In the genomic region with DNA sequence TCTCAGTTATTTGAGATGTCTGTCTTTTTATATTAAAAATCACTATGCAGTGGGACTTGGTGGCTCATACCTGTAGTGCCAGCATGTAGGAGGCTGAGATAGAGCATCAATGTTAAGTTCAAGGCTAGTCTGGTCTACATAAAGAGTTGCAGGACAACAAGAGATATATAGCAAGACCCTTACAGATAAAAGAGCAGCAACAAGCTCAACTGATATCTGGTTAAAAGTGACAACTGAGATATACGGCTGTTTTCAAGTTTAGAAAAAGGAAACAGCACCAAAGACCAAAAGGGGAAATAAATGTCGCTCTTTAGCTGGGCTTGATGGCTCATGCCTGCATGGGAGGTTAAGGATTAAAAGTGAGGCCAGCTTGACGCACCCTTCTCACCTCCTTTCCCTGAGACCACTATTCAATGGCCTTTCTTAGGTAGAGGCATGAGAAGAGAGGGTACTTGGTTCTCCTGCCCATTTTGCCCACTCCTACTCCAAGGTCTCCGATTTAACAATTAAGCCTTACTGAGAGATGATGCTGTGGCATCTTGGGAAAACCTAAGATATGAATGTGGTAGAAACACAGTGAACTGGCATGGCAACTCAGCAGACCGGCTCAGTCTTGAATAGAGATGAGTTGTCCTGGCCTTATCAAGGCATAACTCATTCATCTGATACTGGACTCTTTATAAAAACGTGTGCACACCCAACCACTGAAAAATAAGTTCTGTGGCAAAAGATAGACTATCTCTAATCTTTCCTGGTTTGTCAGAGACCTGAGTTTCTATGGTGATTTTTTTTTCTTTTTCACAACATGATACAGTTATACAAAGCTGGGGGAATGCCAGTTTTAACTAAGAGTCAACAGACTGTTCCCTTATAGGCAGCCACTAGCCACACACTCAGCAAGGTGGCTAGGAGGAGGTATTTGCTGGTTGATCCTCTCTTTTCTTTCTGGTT, we compare ENCODE assay signal across 23 mouse cellular contexts. TPM values are rescaled to one million over a fixed set of nuclear protein-coding genes. Genes with fewer than 3 reads are reported as not detected.
DNase-seq lines count a peak whose midpoint lies in the region; ATAC-seq lines count a peak whose summit lies in the region.
"Had no signal": no experiment of that assay in that cellular context is flagged by ENCODE, and none has a peak within 500 bp of the region (broad histone marks: within the 10 kb centered on the region; RNA-seq: fewer than 3 reads in every experiment).

No protein-coding gene starts in this region.

- peak; percentile 86 for DNase-seq in 416B (ENCODE audit: low read depth)
- DNase-seq in CD4-positive helper T cell, adult 2 months (ENCODE audit: low read depth, low spot score), result peak; percentile 70
- DNase-seq in induced T-regulatory cell, adult 2 months (ENCODE audit: low read depth), result peak; percentile 73
- no peak for DNase-seq in right cerebral cortex, adult 18-20 months
- no peak for DNase-seq in embryonic facial prominence, embryonic 10.5 days (ENCODE audit: low spot score)
- no peak for DNase-seq in spleen, adult 12 weeks (ENCODE audit: low spot score)
- DNase-seq: adrenal gland, adult 8-10 months; cerebellum, adult 9-11 months; gastrocnemius, postnatal 10 days; heart, adult 18-20 months; kidney, postnatal 4 days had no signal

- no peak overlapping the region for H3K27ac ChIP-seq in embryonic facial prominence, embryonic 10.5 days (replicated peaks)
- H3K27ac ChIP-seq: embryonic facial prominence, embryonic 13.5 days; heart, embryonic 13.5 days; hindbrain, embryonic 14.5 days; intestine, embryonic 15.5 days; kidney, embryonic 15.5 days; limb, embryonic 15.5 days; midbrain, embryonic 10.5 days; neural tube, embryonic 12.5 days; stomach, postnatal 0 days had no signal

- peaks cover 9% of the 10 kb centered on the region for H3K4me1 ChIP-seq in embryonic facial prominence, embryonic 10.5 days
- H3K4me1 ChIP-seq: embryonic facial prominence, embryonic 13.5 days; intestine, embryonic 15.5 days; kidney, embryonic 15.5 days; limb, embryonic 15.5 days; neural tube, embryonic 12.5 days had no signal

- no peaks in the 10 kb centered on the region for H3K36me3 ChIP-seq in embryonic facial prominence, embryonic 10.5 days (replicated peaks)
- H3K36me3 ChIP-seq: embryonic facial prominence, embryonic 13.5 days; heart, embryonic 13.5 days; intestine, embryonic 15.5 days; kidney, embryonic 15.5 days; limb, embryonic 15.5 days; midbrain, embryonic 10.5 days; neural tube, embryonic 12.5 days had no signal

- no peaks in the 10 kb centered on the region for H3K9me3 ChIP-seq in embryonic facial prominence, embryonic 10.5 days
- H3K9me3 ChIP-seq: embryonic facial prominence, embryonic 13.5 days; heart, embryonic 13.5 days; intestine, embryonic 15.5 days; kidney, embryonic 15.5 days; limb, embryonic 15.5 days; midbrain, embryonic 10.5 days; neural tube, embryonic 12.5 days had no signal

- WGBS in embryonic facial prominence, embryonic 10.5 days, result 80% methylated on average over 6 of the region's 6 CpGs

- no peak overlapping the region for H3K4me3 ChIP-seq in embryonic facial prominence, embryonic 10.5 days
- H3K4me3 ChIP-seq: embryonic facial prominence, embryonic 13.5 days; heart, embryonic 13.5 days; intestine, embryonic 15.5 days; kidney, embryonic 15.5 days; limb, embryonic 15.5 days; midbrain, embryonic 10.5 days; neural tube, embryonic 12.5 days had no signal

- H3K27me3 ChIP-seq in embryonic facial prominence, embryonic 10.5 days (replicated peaks; ENCODE audit: low read depth, poor library complexity, severe bottlenecking), result no peaks in the 10 kb centered on the region
- H3K27me3 ChIP-seq: CH12.LX; embryonic facial prominence, embryonic 13.5 days; heart, embryonic 13.5 days; intestine, embryonic 15.5 days; kidney, embryonic 15.5 days; limb, embryonic 15.5 days; neural tube, embryonic 12.5 days had no signal

- peak; percentile 16 for ATAC-seq in megakaryocyte progenitor cell, adult 5-6 weeks (replicated peaks; ENCODE audit: poor library complexity)
- ATAC-seq: forebrain, embryonic 14.5 days; intestine, embryonic 15.5 days had no signal

RNA-seq across cellular contexts. Expression of gene Tnfaip3, which starts 49.5 kb away (rescaled TPM):
- total RNA-seq in megakaryocyte progenitor cell, adult 5-6 weeks (2015), result 9.1 and 22.4 TPM in 2 replicates
- total RNA-seq in megakaryocyte progenitor cell, adult 5-6 weeks (2017), result 10.1 and 15.4 TPM in 2 replicates
- polyA plus RNA-seq in embryonic facial prominence, embryonic 10.5 days (2016; fragmentation: Nextera tagmentation; extraction: Ambion mirVana), result 1.4 and 1.6 TPM in 2 replicates

Comparison
In these comparisons a context has a peak if more than half of its experiments do, and no peak if none do; other contexts are left out.
1. DNase-seq: peak in 416B (single experiment), CD4-positive helper T cell, adult 2 months (single experiment) and induced T-regulatory cell, adult 2 months (single experiment); none in right cerebral cortex, adult 18-20 months (single experiment), embryonic facial prominence, embryonic 10.5 days (single experiment) and spleen, adult 12 weeks (single experiment).